30 mouse cellular contexts compared by ENCODE assay signal in genomic region chr17:72953811-72954685, GRCm38 (mm10). TPM values are rescaled to one million over a fixed set of nuclear protein-coding genes. Genes with fewer than 3 reads are reported as not detected.
DNase-seq lines count a peak whose midpoint lies in the region.
"Had no signal": no experiment of that assay in that cellular context is flagged by ENCODE, and none has a peak within 500 bp of the region (broad histone marks: within the 10 kb centered on the region; RNA-seq: fewer than 3 reads in every experiment).

No protein-coding gene starts in this region.

- no peak for DNase-seq in heart, embryonic 10.5 days (ENCODE audit: low spot score)
- no peak for DNase-seq in heart, adult 9 months (ENCODE audit: low spot score in 2 of 2)
- DNase-seq in right cerebral cortex, postnatal 14 days = peak; percentile 15
- no peak for DNase-seq in right cerebral cortex, adult 18-20 months
- DNase-seq in embryonic facial prominence, embryonic 10.5 days (ENCODE audit: low spot score) = no peak
- peak; percentile 21 for DNase-seq in telencephalon, adult 2 months (ENCODE audit: low read depth, low spot score)
- no peak for DNase-seq in embryo, embryonic 11 days
- DNase-seq: adrenal gland, adult 8-10 months; cerebellum, adult 8-10 months; cerebellum, postnatal 25 days; gastrocnemius, adult 2 months; heart, postnatal 4 days; kidney, adult 8-10 months; kidney, postnatal 4 days; liver; lung, adult 2 months; lung, postnatal 10 days; midbrain, embryonic 14.5 days; retina, postnatal 1 day; thymus, adult 18-20 months; thymus, postnatal 25 days had no signal

- H3K4me3 ChIP-seq in heart, embryonic 10.5 days = no peak overlapping the region
- no peak overlapping the region for H3K4me3 ChIP-seq in embryonic facial prominence, embryonic 10.5 days
- H3K4me3 ChIP-seq: embryonic facial prominence, embryonic 13.5 days; erythroblast, embryonic 14.5 days; forebrain, embryonic 13.5 days; gastrocnemius, adult 2 months; heart, embryonic 12.5 days; hindbrain, embryonic 13.5 days; neural tube, embryonic 15.5 days had no signal

- peaks cover 33% of the 10 kb centered on the region for H3K4me1 ChIP-seq in heart, embryonic 10.5 days
- peaks cover 42% of the 10 kb centered on the region for H3K4me1 ChIP-seq in embryonic facial prominence, embryonic 10.5 days
- H3K4me1 ChIP-seq: forebrain, embryonic 13.5 days had no signal

- H3K27me3 ChIP-seq in heart, embryonic 10.5 days (ENCODE audit: insufficient read depth, poor library complexity, severe bottlenecking) = no peaks in the 10 kb centered on the region
- no peaks in the 10 kb centered on the region for H3K27me3 ChIP-seq in embryonic facial prominence, embryonic 10.5 days (replicated peaks; ENCODE audit: low read depth, poor library complexity, severe bottlenecking)
- H3K27me3 ChIP-seq: embryonic facial prominence, embryonic 13.5 days; forebrain, embryonic 13.5 days; heart, embryonic 12.5 days; hindbrain, embryonic 13.5 days; neural tube, embryonic 15.5 days had no signal

- 0 out of 2 replicates have a peak overlapping the region, but pooled peaks have one; percentile 16 for H3K27ac ChIP-seq in heart, embryonic 10.5 days
- H3K27ac ChIP-seq in embryonic facial prominence, embryonic 10.5 days (replicated peaks) = peak overlapping the region; percentile 30; the same call in 1 of the 2 replicates
- H3K27ac ChIP-seq: forebrain, embryonic 13.5 days; gastrocnemius, adult 2 months; hindbrain, embryonic 13.5 days; kidney, postnatal 0 days; liver, embryonic 14.5 days; macrophage; neural tube, embryonic 15.5 days had no signal

- H3K36me3 ChIP-seq in heart, embryonic 10.5 days = no peaks in the 10 kb centered on the region
- no peaks in the 10 kb centered on the region for H3K36me3 ChIP-seq in embryonic facial prominence, embryonic 10.5 days (replicated peaks)
- H3K36me3 ChIP-seq: embryonic facial prominence, embryonic 13.5 days; heart, embryonic 12.5 days; hindbrain, embryonic 13.5 days; neural tube, embryonic 15.5 days had no signal

- 81% methylated on average over 6 of the region's 6 CpGs for WGBS in heart, embryonic 10.5 days
- WGBS in embryonic facial prominence, embryonic 10.5 days = 71% methylated on average over 6 of the region's 6 CpGs

- no peaks in the 10 kb centered on the region for H3K9me3 ChIP-seq in heart, embryonic 10.5 days
- no peaks in the 10 kb centered on the region for H3K9me3 ChIP-seq in embryonic facial prominence, embryonic 10.5 days
- H3K9me3 ChIP-seq: embryonic facial prominence, embryonic 13.5 days; forebrain, embryonic 13.5 days; hindbrain, embryonic 13.5 days; neural tube, embryonic 15.5 days had no signal

RNA-seq across cellular contexts. Expression of gene Lbh, which starts 35.9 kb away (rescaled TPM):
- 10.8 and 15.4 TPM in 2 replicates for polyA plus RNA-seq in heart, embryonic 10.5 days (2016; fragmentation: Nextera tagmentation; extraction: Ambion mirVana)
- 2.1 and 2.2 TPM in 2 replicates for polyA plus RNA-seq in embryonic facial prominence, embryonic 10.5 days (2016; fragmentation: Nextera tagmentation; extraction: Ambion mirVana)

Comparison
In these comparisons a context has a peak if more than half of its experiments do, and no peak if none do; other contexts are left out.
1. DNase-seq: peak in right cerebral cortex, postnatal 14 days (single experiment) and telencephalon, adult 2 months (single experiment); none in heart, embryonic 10.5 days (single experiment), heart, adult 9 months (0 of 2), right cerebral cortex, adult 18-20 months (single experiment), embryonic facial prominence, embryonic 10.5 days (single experiment) and embryo, embryonic 11 days (single experiment).